Mouse (Mus musculus): ENCODE measurements around the gene Fbxo47.

Fbxo47 gene

DNA sequence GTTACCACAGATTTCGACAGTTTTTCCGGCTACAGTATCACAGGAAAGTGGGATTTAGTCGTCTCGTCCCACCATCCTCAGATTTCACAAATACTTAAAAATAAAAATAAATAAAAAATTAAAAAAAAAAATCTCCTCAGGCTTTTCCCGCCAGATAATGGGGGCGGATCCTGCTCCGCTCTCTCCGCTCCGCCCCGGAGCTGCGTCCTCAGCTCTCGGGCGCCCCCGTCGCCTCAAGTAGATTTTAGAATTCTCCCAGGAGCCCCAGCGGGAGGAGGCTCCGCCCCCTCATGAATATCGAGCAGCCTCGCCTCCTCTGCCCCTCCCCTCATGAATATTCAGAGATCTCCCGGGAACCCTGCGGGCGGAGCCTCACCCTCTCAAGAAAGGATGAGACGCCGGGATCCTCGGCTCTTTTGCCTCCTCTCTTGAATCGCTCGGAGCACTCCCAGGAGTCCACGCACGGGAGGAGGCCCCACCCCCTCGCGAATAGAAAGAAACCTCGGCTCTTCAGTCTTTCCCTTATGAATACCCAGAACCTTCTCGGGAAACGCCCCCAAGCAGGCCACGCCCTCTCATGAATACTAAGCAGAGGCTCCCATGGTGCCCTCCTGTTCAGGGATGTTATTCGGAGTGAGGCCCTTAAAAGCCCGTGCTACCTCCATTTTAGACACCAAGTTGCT is at the start of gene Fbxo47:
Gene Fbxo47, minus strand, starts transcription at position 237 of the 683 bp plus-strand sequence.
- peak; percentile 90 to 94 for DNase-seq

DNA sequence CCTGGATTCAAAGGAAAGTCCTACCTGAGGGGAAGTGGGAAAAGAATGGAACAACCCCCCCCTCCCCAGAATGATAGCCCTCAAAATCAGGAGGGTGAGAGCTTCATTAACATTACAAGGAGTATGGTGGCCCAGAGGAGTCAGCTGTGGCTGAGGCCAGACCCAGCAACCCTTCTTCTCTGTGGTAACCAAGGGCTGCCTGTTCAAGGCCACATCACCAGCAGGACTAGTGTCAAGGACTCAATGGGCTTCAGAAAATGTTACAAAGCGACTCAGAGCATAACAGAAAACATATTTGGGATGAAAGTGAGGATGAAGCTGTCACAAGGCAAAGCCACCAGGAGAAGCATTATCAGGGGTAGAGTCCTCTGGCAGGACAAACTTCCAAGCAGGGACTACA is 49.6 kb upstream of the Fbxo47 start:
- DNase-seq = no peak

DNA sequence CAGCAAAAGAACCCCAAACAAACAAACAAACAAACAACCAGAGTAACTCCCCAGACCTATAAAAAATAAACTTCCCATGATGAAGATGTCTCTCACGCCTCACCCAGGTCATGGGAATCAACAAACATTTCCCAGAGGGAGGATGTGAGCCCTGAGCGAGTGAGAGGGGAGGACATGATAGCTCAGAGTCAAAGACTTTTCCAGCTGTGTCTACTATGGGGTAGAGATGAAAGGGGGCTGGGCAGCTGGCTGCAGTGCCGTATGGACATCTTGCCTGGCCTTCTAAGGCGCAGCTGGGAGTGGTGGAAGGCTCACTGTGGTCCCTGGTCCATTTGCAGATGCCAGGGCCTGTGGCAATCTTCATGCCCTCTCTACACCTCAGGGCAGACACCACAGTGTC is 45.0 kb upstream of the Fbxo47 start:
- DNase-seq = no peak

DNA sequence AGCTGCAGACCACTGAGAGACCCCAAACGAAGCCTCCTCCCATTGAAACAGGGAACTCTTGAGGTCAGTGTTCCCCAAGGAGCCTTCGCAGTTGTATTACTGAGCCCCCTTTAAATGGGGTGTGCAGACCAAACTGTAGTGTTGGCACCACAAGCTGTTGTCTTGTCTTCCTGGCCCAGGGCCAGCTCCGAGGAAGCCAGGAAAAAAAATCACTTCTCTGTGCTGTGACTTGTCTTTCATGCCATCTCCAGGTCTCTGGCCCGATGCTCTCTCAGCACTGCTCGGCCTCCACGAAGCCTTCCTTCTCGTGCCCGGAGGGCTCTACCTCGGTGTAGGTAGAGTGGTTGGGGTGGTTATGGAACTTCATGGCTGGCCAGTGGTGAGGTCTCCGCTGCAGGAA is 40.3 kb upstream of the Fbxo47 start:
- no peak for DNase-seq

DNA sequence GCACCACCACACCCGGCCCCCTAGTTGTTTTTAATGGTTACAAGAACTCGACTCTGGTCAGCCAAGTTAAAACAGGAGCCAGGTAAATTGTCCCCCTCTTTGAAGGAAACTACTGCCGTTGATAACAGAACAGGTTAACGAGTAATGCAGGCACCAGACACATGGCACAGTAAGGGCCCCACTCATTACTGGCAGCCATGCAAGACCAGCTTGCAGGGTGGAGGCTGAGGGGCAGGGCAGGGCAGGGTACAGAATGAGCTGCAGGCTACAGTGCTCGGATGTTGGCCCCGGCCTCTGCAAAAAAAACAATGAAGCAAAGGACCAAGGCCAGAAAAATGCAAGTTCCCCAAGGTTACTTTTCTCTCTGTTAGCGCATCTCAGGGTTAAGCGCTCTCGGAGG is 39.7 kb upstream of the Fbxo47 start:
- DNase-seq = no peak

DNA sequence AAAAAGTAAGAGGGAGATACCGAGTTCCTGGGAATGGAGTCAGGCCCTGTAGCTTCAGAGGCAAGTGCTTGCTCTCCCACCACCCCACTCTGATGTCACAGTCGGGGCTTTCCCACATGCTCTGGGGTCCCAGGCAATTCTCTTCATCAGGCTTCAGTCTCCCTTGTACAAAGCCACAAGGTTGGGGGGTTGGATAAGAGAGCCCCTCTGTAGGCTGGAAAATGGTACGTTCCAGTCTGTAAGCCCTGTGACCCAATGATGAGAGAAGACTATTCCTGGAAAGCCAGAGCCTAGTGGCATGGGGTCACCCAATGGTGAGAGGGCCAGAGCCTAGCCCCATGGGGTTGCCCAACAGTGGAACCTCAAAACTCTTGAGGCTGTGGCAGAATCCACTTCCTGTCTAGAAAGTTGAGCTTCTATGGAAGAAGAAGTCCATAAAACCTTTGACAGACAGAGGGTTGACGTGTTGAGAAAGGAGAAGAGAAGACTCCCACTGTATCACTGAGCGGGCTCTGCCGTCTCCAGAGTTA is 32.1 kb upstream of the Fbxo47 start:
- DNase-seq = no peak

DNA sequence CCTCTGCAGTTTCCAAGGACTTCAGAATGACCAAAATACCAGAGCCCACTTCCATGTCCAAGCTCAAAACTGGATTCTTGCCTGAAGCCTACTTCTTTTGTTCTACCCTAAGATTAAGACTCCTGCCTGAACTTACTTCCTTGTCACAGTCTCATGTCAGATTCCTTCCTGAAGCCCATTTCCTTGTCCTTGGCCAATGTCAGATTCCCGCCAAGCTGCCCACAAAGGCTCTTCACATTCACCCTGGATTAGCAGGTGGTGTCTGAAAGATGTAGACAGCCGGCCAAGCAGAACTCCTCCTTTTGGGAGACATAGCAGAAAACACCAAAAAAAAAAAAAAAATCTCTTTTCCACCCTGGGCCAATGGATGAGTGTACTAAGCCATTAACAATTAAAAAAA is 31.5 kb upstream of the Fbxo47 start:
- DNase-seq = no peak

DNA sequence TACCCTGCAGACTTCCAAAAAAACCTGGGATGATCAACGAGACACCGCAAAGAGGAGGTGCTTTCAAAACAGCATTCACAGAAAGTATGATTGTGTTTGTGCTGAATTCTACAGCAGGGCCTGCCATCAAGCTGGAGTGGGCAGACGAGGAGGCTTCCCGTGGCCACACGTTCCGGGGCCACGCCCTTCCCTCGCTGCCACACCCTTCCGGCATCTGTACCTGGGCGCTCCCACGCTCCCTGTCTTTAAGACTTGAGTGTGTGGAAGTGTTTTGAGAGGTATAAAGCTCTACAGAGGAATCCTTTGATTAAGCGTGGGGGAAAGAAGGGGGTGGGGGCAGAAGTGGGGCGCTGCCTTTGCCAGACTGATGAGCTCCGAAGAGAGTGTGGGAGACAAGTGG is 29.2 kb upstream of the Fbxo47 start:
- no peak for DNase-seq

DNA sequence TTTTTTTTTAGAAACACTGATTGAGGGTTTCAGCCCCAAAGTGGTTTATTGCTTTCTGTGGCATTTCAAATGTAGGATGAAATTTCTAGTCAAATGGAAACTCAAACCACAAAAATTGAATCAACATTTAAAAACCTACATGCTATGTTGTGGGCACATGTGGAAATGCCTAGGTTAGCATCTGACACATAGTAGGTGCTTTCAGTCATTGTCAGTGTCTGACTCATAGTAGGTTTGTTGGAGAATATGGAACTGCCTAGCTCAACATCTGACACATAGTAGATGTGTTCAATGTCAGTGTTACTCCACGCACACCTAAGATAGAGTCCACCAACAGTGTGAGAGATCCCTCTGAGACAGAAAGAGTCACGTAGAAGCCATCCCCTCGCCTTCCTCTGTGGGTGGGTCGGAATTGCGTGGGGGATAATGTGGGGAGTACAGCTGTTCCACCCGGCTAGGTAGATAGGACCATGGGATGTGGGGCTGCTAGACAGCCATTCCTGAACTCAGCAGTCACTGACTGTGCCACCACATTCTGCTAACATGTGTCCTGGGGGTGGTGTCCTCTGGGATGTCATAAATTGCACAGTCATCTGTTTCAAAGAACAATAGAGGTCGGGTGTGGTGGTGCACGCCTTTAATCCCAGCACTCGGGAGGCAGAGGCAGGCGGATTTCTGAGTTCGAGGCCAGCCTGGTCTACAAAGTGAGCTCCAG is 24.8 kb upstream of the Fbxo47 start:
- DNase-seq = no peak

DNA sequence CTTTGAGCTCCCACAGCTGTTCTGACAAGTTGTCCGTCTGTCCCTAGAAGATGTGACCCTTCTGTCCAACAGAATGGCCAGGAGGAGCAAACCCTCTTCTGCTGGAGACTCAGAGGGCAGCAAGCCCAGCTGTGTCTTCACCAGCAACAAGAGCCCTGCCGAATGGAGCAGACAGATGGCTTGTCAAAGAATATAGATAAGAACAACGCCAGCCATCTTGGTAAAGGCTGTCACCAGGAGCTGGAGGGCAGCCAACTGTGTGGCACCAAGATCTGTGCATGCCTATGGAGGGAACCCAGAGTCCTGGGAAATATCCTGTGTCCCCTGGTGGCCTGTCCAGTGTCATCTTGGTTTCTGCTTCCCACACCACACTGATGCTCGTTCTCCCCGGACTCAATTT is 24.0 kb upstream of the Fbxo47 start:
- no peak for DNase-seq

DNA sequence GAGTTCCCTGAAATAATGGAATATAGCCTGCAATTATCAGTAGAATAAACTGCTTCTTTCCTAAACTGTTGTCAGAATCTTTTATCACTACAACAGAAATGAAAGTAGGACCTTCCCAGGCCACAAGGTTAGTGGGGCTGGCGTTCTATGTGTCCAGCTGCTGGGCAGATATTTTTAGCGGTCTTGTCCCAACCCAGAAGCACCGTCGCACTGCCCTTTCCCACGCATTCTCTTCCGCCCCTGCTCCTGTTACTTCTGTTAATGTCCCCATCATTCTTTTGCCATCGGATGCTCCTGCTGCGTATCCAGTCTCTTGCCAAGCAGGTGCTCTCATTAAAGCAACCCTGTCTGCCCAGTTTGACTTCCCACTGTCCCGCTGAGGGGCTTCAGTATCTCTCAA is 23.0 kb upstream of the Fbxo47 start:
- no peak for DNase-seq

DNA sequence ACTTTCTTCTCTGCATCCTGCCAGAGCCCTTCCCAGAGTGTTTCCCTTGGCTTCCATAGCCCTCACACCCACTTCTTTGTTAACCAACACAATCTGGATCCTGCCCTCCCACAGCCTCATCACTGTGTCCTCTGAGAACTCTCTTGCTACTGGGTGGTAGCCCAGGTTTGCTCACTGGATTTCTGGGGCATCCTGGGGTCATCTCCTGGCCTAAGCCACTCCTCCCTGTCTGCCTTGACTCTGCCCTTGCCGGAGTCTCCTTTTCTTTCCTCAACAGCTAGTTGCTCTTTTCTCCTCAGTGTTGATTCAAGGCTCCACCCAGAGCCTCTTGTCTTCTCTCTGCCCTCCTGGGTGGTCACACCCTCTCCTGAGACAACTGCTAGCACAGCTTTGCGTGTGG is 22.0 kb upstream of the Fbxo47 start:
- no peak for DNase-seq

DNA sequence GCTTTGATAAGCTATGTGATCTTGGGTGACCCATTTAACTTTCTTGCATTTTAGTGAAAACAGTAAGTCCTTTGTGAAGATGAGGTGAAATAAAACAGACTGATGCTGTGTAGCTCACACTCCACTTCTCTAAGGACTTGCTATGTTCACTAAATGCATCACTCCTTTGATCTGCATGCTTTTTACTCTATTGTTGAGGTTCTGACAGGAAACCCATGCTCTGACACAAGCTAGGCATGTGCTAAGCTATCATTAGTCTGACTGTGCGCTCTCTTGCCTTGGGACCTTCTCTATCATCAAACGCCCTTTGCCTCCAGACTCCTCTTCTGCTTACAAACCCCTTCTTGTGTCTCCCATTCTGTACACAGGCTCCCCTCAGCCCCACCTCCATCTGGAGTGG is 21.6 kb upstream of the Fbxo47 start:
- no peak for DNase-seq

DNA sequence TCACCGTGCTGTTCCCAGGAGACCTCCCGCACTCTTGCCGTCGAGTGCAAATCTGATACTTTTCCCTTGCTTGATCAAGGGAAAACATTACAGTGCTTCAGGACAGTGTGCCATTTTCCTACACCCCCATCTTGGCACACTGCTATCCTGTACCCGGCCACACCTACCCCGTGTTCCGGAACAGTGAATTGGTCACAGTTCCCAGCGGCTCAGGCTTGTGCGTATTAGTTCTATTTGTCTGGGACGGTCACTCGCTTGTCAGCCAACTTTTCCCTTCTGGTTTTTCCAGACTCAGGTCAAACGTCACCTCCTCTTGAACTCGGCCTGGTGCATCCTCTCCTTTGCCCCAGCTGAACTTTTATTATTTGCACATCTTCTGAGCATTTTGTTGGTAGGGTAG is 20.8 kb upstream of the Fbxo47 start:
- DNase-seq = no peak

DNA sequence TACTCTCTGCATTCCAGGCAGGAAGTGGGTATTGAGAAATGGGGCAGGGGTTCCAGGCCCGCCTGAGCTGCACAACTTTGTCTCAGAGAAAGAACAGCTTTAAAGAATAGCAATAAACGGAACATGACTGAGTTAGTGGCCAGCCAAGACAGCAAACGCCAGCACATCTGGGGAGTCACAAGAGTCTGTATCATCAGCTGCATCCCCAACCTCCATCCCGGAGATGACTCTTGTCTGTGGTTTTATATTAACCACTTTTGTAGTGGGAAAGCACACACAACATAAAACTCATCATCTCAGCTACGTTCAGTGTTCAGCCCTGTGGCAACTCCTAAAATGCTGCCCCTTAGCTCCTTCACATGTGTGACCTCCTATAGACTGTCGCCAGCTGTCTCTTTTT is 17.9 kb upstream of the Fbxo47 start:
- DNase-seq = no peak

DNA sequence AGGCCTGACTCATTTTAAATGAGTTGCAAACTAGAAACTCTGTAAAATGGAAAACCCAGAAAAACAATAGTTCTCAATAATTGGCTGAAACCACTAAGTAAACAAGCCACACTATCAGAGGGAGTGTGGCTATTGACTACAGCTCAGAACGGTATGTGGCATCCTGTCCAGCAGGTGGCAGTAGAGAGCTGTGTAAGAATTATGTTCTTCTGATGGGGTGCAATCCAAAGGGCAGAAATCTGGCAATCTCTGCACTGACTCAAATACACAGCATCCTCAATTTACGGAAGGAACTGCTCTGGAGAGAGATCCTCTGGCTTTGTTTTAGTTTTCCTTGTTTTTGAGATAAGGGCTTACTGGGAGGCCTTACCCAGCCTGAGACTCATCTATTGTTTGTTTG is 15.9 kb upstream of the Fbxo47 start:
- peak; percentile 33 to 62 for DNase-seq

DNA sequence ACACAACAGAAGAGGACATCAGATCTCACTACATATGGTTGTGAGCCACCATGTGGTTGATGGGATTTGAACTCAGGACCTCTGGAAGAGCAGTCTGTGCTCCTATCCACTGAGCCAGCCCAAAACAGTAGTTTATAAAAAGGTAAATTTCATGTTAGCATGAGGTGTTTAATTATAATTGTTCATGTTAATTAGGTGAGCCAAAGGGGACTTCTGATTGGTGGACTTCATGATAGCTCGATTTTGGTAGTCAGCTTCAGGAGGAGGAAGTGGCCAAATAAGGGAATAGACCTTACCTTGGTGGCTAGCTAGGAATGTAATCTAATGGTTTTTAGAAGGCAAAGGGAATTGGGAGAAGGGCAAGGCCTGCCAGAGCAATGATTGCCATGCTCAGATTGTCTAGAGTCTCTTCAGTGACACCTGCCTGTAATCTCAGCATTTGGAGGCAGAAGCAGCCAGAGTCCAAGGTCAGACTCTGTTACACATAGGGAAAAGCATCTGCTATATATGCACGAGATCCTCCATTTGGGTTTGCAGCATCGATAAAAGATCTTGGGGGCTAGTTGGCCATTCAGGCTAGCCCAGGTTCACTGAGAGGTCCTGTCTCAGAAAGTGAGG is 13.7 kb upstream of the Fbxo47 start:
- DNase-seq = no peak

DNA sequence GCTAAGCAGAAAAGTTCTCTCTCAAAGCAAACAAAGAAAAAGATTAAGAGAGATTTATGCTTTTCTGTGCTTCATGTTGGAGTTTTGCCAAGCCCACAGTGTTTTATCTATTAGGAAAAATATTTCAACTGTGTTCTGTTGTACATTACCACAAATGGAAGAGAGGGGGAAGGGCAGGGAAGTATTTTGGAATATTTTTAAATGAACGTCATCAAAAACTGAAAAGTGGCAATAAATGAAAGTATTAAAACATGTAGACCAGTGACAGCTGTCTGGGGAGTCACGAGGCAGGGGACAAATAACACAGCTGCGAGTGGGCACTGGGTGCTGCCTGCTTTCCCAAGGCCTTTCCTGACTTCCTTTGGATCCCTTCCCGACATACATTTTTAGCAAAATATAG is 12.7 kb upstream of the Fbxo47 start:
- no peak for DNase-seq

DNA sequence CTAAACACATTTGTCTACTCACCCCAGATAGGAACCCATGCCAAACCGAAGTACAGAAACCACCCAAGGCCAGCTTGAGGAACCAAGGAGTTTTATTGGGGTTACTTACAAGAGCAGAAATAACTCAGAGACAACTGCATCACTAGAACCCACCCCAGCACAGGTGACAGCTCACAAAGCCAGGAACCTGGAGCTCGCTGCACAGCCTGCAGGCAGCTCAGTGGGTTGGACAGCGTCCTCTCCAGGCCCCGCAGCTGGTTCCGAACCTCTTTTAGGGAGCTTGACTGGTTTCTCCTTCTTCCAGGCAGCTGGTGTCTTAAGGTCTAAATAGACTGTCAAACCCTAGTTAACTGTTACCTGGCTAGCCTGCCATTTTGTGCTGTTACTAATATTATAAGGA is 7.9 kb upstream of the Fbxo47 start:
- DNase-seq = no peak

DNA sequence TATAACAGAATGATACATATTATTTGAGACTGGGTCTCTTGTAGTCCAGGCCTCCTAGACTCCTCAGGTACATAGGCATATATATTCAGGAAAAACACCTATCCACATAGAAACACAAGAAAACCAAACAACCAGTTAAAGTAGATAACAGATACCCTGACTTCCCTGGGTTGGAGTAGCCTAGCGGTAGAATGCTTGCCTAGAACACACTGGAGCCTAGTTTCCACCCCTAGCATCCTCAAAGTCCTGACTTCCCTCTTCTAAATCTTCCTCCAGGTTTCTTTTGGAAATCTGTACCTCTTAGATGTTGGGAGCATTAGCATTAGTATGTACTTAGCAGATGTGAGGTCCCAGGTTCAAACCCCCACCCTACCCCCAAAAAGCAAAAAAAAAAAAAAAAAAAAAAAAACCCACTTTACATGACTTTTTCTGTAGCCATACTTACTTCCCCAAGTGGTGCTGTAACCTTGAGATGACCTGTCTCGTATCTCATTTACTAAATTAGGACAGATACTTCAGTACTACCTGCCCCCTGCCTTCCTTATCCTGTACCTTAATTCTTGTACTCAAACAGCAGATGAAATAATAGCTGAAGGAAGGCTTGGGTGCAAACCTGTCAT is 1.5 kb upstream of the Fbxo47 start:
- no peak for DNase-seq

DNA sequence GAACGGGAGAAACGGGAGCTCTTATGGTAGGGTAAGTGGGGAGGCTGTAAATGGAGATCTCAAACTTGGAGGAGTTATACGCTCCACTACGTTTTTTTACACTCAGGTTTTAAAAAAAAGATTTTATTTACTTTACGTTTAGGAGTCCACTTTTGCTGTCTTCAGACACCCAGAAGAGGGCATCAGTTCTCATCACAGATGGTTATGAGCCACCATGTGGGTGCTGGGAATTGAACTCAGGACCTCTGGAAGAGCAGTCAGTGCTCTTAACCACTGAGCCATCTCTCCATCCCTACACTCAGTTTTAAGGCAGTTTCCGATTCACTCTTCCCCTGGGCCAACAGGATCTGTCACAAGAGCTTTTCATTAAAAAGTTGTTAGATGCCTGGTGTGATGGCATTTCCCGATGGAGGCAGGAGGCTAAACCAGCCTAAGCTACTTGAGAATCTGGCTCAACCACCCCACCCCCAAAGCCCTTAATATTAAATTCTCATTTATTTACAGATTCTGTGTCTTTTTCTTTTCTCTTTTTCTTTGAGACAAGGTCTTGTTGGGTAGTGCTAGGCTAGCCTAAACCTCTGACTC is 739 bp upstream of the Fbxo47 start:
- DNase-seq = peak in 1 of 2 experiments; percentile 15

DNA sequence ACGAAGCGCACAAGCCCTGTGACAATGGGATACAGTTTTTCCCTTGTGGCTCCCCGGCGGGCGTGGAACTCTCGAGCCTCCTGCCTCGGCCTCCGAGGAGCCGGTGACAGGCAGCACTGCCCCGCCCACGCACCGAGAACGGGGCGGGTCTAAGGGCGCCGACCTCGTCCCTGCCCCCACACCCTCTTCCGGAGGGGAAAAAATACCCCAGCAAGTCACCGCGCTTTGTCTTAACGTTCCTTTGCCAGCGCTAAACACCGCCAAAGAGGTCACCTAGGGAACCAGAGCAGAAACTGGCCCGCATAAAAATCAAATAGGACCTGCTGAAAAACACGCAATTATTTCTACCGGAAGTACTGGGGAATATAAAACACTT is 424 bp downstream of the Fbxo47 start:
- peak; percentile 78 to 83 for DNase-seq

DNA sequence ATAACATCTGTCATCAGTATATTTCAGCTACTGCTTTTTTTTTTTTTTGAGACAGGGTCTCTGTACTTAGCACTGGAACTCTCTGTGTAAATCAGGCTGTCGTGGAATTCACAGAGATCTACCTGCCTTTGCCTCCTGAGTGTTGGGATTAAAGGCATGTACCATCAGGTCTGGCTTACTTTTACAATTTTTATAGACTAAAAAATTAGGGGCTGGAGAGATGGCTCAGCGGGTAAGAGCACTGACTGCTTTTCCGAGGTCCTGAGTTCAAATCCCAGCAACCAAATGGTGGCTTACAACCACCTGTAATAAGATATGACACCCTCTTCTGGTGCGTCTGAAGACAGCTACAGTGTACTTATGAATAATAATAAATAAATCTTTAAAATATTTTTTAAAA is 3.6 kb downstream of the Fbxo47 start:
- DNase-seq = no peak

Data from thymus, adult 18-20 months (tissue).